Mouse (Mus musculus) G1E (cell line): ENCODE measurements around the gene Esyt3. TPM values are rescaled to one million over a fixed set of nuclear protein-coding genes. Genes with fewer than 3 reads are reported as not detected.

Experiments
- ATAC-seq: 2 replicates; pipeline ENCODE4 v1.8.0; 2016; ENCODE audit warnings: mild to moderate bottlenecking; ENCODE audit not compliant: insufficient number of reproducible peaks, poor library complexity, low FRiP score, severe bottlenecking; ENCODE audit errors: extremely low read depth
- DNase-seq: peaks from one replicate; pipeline ENCODE4 v3.0.0; 2012; ENCODE audit warnings: low spot score
- H3K27me3 ChIP-seq: 2 replicates; pipeline ENCODE4 v1.6.1; 2012; ENCODE audit warnings: mild to moderate bottlenecking, low read length, inconsistent platforms; ENCODE audit not compliant: insufficient read depth
- H3K36me3 ChIP-seq: replicated peaks from 2 replicates; pipeline ENCODE3; 2012; ENCODE audit warnings: mild to moderate bottlenecking, inconsistent platforms
- H3K4me1 ChIP-seq: 2 replicates; pipeline ENCODE4 v1.6.1; 2012; ENCODE audit warnings: low read depth, low read length, inconsistent platforms, mixed read lengths; ENCODE audit not compliant: insufficient read depth
- H3K4me3 ChIP-seq: 2 replicates; pipeline ENCODE4 v1.5.1; 2012; ENCODE audit warnings: low read depth, mild to moderate bottlenecking, inconsistent platforms, low read length, moderate library complexity, mixed read lengths
- H3K9me3 ChIP-seq: replicated peaks from 2 replicates; pipeline ENCODE4 v1.6.1; 2012; ENCODE audit warnings: inconsistent platforms
- CTCF ChIP-seq: IDR thresholded peaks from 2 replicates; pipeline ENCODE4 v1.5.1; 2012; ENCODE audit warnings: low read depth, low read length, inconsistent platforms, mixed read lengths
- GATA1 ChIP-seq: IDR thresholded peaks from 2 replicates; pipeline ENCODE4 v1.6.1; 2012; ENCODE audit warnings: borderline replicate concordance, low read length, inconsistent platforms, mixed read lengths
- GATA2 ChIP-seq: IDR thresholded peaks from 2 replicates; pipeline ENCODE4 v1.6.1; 2012; ENCODE audit warnings: low read depth, low read length, inconsistent platforms, borderline replicate concordance
- POLR2AphosphoS5 ChIP-seq: IDR thresholded peaks from 2 replicates; pipeline ENCODE4 v1.6.1; 2012; ENCODE audit warnings: low read depth, low read length, inconsistent platforms; ENCODE audit not compliant: insufficient replicate concordance
- TAL1 ChIP-seq: conservative IDR thresholded peaks from 2 replicates; pipeline ENCODE4 v1.6.1; 2012; ENCODE audit warnings: low read depth, low read length, inconsistent platforms, mixed read lengths
- polyA plus RNA-seq: library from polyadenylated mRNA; stranded (reverse); fragments of >175 nt; gene quantifications from 2 replicates; pipeline ENCODE4 v1.2.3, GENCODE M21; 2012
- total RNA-seq, 2 experiments: library from RNA; stranded (forward) in 1 of 2; stranded (reverse) in 1 of 2; fragments of 200-1000 nt in 1 of 2; fragments of >200 nt in 1 of 2; fragmentation: Nextera tagmentation in 1 of 2; gene quantifications; 2 replicates each; pipeline ENCODE4 v1.2.3; 2014 to 2017

Gene Esyt3
- total RNA-seq (2014; fragmentation: Nextera tagmentation) (not detected in 2 replicates), total RNA-seq (2017) (under 0.01 and 0.49 TPM in 2 replicates), polyA plus RNA-seq (not detected in 2 replicates)

DNA sequence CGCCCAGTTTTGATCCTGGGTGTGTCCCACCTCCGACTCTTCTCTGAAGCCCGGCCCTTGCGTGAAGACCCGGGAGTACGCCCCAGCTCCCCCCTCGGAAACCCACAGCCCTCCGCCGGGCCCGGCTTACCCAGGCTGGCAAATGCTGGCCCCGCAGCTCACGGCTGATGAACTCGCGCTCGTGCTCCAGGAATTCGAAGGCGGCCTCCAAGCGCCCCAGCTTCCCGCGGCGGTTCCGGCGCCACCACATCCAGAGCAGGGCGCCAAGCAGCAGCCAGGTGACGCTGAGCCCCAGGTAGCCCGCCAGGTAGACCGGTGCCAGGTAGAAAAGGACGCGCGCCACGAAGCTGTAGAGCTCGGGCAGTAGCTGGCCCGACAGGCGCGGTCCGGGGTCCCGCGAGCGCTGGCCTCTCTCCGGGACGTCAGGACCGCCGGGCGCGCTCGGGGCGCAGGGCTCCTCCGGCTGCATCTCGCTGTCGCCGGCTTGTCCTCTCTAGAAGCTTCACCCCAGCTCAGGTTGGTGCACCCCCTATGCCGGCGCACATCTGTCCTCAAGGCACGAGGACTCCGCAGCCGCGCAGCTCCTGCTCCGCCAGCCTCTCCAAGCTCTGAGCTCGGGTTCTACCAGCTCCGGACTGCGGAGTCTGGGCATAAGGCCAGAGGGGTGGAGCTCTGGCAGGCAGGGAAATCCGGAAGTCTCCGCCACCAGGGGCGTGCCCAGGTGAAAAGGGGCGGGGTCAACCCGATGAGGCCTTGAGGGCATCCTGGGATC is at the start of gene Esyt3:
Esyt3 (minus strand) TSS at position 637 of the 772 bp plus-strand sequence.
- Histone ChIP-seq H3K9me3 (no peaks in the 10 kb centered on the region), H3K4me3 (no peak within 1 kb of the TSS), H3K4me1 (no peaks in the 10 kb centered on the region), H3K36me3 (no peaks in the 10 kb centered on the region), H3K27me3 (peaks cover 51% of the 10 kb centered on the region)
- no peak for ATAC-seq
- DNase-seq = no peak
- TF ChIP-seq GATA2 (no peak), CTCF (no peak), TAL1 (no peak)

DNA sequence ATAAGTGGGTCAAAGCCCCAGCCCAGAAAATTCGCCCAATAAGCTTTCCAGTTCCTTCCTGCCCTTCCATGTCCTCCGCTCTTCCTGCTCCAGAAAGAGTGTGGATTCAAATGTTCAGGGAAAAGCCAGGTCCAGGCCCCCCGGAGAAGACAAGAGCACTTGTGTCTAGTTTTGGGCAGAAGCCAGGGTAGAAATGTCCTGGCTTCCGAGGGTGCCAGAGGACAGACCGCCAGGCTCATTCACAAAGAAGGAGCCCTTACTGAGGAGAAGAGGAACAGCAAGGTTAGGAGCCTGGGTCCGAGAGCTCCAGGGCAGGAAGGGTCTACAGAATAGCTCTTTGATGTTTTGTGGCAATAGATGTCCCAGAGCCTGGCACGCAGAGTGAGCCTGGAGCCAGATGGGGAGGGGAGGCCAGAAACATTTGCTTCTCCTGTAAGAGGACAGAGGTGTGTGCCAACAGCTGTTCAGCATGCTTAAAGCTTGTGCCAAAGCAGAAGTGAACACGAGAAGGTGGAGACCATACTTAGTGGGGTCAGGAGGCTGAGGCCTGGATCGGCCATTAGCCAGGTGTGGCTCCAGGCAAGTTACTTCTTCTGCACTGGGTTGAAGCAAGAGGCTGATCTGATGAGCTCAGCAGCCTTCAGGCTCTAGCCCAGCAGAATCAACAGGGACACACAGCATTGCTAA is 43.1 kb upstream of the Esyt3 start:
- TF ChIP-seq CTCF (no peak), POLR2AphosphoS5 (no peak), GATA1 (no peak), TAL1 (no peak), GATA2 (no peak)
- no peak for ATAC-seq
- Histone ChIP-seq H3K9me3 (no peaks in the 10 kb centered on the region), H3K36me3 (no peaks in the 10 kb centered on the region), H3K27me3 (peaks cover 54% of the 10 kb centered on the region), H3K4me1 (peaks cover 2% of the 10 kb centered on the region; the same call in 1 of the 2 replicates), H3K4me3 (no peak overlapping the region)
- no peak for DNase-seq

DNA sequence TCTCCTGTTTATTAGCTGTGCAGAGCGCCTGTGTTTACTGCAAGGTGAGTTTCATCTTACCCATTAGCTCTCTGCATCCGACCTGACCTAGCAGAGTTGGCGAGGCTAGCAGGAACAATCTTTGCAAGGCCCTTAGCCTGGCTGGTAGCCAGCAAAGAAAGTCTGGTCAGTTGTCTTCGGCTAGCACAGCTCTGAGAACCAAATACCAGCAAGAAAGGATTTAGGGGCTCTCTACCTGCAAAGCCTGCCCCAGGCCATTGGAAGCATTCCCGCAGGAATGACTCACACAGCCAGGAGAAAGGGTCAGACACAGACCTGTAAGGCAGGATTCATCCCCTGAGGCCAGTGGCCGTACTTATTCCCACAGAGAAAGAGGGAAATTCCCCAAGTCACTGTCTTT is 42.4 kb upstream of the Esyt3 start:
- ATAC-seq = no peak

DNA sequence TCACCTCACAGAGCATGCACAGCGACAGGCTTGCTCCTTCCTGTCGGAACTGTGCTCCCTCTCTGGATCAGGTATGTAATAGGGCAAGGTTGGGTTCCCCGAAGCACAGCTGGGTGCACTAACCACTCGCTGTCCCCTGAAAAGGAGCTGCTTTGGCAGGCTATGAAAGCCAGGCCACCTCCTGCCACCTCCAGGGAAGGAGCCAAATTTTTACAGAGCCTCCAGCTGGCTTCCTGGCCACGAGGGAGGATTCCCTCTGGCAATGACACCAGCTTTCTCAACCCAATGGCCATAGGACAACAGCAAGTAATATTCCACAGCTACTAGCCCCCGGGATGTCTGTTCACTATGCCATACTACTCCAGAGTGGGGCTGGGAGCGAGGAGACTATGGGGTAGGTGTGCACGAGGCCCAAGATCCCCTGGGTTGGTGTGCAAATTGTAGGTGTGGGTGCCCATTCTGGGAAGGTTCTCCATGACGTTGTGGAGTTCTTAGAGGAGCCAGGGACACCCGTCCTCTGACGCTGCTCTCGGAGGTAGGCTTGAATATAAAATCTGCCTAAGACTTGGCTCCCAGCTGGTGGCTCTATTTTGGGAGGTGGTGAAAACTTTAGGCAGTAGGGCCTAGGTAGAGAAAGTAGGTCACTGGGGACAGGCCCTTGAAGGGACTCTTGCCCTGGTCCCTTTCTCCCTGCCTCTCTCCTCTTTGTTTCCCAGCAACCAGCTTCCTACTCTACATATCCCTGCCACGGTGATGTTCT is 38.9 kb upstream of the Esyt3 start:
- Histone ChIP-seq H3K4me3 (no peak overlapping the region), H3K36me3 (no peaks in the 10 kb centered on the region), H3K27me3 (peaks cover 70% of the 10 kb centered on the region), H3K4me1 (peaks cover 2% of the 10 kb centered on the region; the same call in 1 of the 2 replicates), H3K9me3 (no peaks in the 10 kb centered on the region)
- DNase-seq (no peak), ATAC-seq (no peak)
- TF ChIP-seq POLR2AphosphoS5 (no peak), GATA1 (no peak), CTCF (no peak), GATA2 (no peak), TAL1 (no peak)

More for the DNA sequence above, 42.4 kb upstream of the Esyt3 start:
- no peaks in the 10 kb centered on the region for H3K36me3 ChIP-seq
- H3K4me3 ChIP-seq = no peak overlapping the region
- TF ChIP-seq GATA2 = no peak
- no peak for TF ChIP-seq GATA1
- no peak for TF ChIP-seq TAL1
- no peak for TF ChIP-seq POLR2AphosphoS5
- TF ChIP-seq CTCF = no peak
- peaks cover 59% of the 10 kb centered on the region for H3K27me3 ChIP-seq
- no peaks in the 10 kb centered on the region for H3K9me3 ChIP-seq
- DNase-seq = no peak
- peaks cover 2% of the 10 kb centered on the region; the same call in 1 of the 2 replicates for H3K4me1 ChIP-seq

DNA sequence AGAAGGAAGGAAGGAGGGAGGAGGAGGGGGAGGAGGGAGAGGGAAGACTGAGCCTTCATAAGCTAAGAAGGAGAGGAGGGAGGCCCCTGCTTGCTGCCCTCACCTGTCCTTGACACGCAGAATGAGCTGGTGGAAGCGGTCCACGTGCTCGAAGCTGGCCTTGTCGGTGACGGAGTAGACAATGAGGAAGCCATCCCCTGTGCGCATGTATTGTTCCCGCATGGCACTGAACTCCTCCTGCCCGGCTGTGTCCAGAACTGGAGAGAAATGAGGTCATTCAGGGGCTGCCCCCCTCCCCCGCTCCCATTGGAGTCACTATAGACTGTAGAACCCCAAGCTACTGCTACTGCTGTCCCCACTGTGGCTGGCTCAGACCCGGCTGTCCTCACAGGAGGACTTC is 36.0 kb upstream of the Esyt3 start:
- H3K36me3 ChIP-seq = no peaks in the 10 kb centered on the region
- H3K4me3 ChIP-seq = no peak overlapping the region
- DNase-seq = no peak
- H3K27me3 ChIP-seq = peaks cover 78% of the 10 kb centered on the region
- H3K4me1 ChIP-seq = no peaks in the 10 kb centered on the region; the same call in 1 of the 2 replicates
- TF ChIP-seq TAL1 (no peak), POLR2AphosphoS5 (no peak), GATA1 (no peak), CTCF (no peak)
- ATAC-seq = no peak
- no peaks in the 10 kb centered on the region for H3K9me3 ChIP-seq

DNA sequence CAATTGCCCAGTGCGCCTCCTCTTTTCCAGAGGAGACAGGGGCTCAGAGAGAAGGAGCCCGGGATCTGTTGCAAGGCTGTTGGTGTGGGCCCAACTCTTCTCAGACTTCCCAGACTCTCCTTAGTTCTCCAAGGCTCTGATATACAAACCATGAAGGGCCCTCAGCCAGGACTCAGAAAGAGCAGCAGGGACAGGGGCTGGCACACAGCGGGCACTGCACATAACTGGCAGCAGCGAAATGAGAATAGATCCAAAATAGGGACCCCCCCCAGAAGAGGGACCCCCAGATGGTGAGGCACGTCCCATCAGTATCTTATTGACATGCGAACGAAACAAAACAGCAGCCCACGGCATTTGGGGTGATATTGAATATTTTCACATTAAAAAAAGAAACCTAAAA is 34.8 kb upstream of the Esyt3 start:
- no peak for DNase-seq
- peaks cover 77% of the 10 kb centered on the region for H3K27me3 ChIP-seq
- H3K9me3 ChIP-seq = no peaks in the 10 kb centered on the region
- H3K4me3 ChIP-seq = no peak overlapping the region
- no peaks in the 10 kb centered on the region for H3K36me3 ChIP-seq
- TF ChIP-seq CTCF (no peak), TAL1 (no peak), GATA1 (no peak), GATA2 (no peak), POLR2AphosphoS5 (no peak)
- ATAC-seq = no peak
- H3K4me1 ChIP-seq = no peaks in the 10 kb centered on the region; the same call in 1 of the 2 replicates
